Mouse (Mus musculus) ovary, postnatal 14 days (tissue): Measurements from ENCODE around the gene Cdh3.
A peak's percentile ranks its signal among the peaks of the same experiment; 100 is the strongest.

ENCODE experiments used
- DNase-seq: peaks from one replicate; pipeline ENCODE4 v3.0.0; 2022; ENCODE audit warnings: low spot score

The Cdh3 gene

DNA sequence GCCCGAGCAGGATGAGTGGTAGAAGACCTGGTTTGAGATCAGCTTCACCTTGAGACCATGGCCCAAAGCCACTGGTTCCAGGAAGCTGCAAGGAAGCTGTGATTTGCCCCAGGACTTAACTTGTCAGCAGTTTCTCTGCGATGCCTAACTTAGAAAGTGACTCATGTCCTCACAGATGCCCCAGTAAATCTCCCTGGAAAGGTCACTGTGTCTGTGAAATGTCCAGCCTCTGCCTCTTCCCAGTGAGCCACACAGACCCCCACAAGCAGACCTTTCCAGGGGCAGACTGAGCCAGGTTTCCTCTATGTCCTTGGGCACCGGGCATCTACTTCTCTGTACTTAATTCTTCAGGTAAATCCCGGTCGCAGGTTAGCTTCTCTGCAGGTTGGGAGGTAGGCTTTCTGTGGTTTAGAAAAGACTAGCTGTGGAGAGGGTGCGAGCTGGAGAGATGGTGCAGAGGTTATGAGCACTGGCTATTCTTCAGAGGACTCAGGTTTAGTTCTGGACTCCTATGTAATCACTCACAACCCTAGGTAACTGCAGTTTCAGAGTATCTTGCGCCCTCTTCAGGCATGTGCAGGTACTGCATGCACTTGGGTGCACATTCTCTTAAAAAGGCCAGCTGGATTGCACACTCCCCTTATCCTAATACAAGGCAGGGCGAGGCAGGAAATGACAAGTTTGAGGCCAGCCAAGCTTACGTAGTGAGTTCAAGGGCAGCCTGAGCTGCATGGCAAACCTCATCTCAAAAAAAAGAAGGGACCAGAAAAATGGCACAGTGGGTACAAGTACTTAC lies 16.7 kb downstream of the Cdh3 start:
- no peak for DNase-seq

DNA sequence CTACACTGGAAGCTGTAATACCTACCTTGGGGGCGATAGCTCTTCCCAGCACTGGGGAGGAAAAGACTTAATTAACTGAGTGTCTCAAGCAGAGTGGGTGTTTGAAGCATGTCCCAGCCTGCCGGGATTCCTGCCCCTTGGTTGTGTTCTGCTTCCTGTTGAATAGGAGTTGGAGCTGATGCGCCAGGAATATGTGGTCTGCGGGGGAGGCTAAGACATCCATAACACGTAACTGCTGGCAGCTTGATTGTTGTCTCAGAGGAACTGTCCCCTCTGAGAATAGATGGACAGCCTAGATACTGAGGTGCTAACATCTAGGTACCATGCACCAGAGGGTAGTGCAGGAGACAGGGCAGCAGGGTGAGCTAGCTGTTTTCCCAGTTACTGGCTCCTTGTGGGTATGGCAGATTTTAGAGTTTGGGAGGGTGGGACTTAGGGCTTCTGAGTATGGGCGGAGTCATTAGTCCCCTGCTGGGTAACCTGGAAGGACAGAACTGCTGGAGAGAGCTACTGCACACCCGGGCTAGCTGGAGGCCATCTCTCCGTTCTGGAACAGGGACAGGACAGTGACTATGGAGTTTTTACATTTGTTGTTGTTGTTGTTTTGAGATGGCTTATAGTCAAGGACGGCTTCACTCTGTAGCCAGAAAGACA lies 18.0 kb downstream of the Cdh3 start:
- DNase-seq: no peak

DNA sequence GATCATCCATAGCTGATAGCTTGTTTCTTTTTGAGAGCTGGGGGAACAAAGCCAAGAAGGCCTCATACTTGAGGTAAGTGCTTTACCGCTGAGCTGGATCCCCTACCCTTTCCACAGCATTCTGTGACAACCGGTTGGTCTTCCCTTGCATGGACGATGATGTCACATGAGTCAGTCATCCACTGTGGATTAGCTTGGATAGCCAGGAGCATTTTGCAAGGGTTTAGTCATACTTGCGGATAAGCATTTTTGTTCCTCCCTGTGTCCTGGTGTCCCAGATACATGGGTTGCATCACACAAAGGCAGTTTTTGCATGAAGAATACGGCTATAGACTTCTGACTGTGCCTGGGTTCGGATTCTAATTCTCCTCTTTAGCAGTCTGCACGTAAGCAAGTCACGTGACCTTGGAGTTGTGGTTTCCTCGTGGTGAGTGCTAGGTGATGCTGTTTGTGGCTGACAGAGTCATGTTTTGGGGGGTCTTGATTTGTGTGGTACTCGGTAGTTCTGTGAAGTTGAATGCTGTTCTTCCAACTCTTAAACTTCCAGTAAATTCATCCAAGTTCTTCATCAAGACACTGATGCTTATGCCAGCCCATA lies 19.3 kb downstream of the Cdh3 start:
- no peak for DNase-seq

DNA sequence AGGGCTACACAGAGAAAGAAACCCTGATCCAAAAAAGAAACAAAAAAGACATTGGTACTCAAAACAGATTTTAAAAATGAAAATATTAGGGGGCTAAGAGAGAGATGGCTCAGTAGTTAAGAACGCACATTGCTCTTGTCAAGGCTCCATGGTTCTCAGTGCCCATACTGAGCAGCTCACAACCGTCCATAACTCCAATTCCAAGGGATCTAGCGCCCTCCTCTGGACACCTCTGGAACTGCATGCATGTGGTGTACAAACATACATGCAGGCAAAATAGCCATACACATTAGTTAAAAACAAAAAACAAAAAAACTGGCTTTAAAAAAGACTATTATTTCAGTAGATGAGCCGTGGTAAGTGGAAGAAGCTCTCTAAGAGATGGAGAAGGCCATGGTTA lies 19.9 kb downstream of the Cdh3 start:
- no peak for DNase-seq

DNA sequence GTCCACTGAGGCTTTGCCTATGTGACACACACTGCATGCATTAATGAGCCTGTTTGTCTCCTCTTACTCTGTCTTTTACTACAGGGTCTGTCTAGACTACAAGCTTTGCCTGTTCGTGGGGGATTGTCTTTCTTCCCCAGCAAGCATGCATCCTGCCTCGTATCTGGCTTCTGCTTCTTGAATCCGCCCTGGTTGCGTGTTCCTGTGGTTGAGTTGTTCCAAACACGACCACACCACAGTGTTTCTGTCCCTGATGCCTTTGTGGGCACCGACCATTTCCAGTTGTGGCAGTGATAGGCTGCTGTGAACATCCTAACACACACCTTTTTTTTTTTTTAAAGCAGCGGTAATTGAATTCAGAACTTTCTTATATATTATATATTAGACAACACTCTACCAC lies 23.0 kb downstream of the Cdh3 start:
- no peak for DNase-seq

DNA sequence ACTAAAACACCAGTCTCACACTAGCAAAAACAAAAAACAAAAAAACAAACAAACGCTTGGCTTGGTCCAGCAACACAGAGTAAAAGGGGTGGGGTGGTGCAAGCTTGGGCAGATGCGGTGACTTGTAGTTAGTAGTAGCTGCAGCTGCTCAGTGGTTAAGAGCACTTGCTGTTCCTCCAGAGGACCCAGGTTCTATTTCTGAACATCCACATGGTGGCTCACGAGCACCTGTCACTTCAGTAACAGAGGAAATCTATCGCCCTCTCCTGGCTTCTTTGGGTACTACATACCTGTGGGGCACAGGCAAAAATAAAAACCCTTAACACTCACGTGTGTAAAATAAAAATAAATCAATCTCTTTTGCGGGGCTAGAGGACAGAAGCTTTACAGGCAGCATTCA lies 23.8 kb downstream of the Cdh3 start:
- peak; percentile 73 for DNase-seq

DNA sequence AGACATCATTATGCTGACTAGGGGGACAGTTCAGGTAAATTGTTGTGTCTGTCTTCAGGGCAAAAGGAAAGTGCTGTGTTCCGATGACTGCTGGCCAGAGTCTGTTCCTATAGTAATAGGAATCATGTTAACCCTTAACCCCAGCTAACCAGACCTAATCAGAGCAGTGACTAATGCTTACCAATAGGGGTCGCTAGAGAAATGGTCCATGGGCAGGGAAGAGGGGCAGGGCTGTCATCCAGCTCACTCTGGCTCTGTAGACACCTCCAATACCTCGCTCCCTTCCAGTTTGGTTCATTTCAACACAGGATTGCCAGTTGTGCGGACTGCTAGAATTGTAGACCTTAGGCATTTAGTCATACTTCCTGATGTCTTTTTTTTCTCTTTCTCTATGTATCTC lies 24.8 kb downstream of the Cdh3 start:
- no peak for DNase-seq

DNA sequence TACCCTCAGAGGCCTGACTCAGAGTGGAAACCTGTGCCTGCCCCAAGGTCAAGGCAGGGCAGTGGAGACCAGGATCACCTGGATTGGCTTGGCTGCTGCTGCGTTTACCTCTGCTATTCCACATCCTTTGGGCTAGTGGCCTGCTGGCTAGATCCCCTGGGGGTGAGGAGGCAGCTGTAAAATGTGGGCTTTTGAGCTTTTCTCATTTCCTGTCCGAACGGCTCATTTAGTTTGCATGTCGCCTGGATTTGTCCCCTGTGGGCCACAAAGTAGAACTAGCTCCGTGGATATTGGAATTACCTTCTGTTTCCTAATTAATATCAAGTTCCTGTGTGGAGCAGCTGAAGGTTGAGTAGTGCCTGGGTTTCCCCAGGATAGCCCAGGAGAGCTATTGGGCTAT lies 28.5 kb downstream of the Cdh3 start:
- DNase-seq: no peak

DNA sequence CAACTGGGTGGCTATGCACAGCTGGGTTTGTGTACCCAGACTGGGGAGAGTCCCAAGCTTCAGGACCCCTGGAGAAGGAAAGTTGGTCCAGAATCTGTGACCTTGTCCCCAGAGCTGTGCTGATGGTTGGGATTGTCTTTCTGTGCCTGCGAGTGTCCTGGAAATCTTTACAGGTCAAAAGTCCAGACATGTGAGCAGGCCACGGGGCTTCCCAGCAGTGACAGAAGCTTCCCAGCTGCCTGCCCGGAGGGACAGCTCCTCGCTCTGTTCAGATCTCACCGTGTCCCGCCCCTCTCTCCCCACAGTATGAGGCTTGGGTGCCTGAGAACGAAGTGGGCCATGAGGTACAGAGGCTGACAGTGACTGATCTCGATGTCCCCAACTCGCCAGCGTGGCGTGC lies 30.3 kb downstream of the Cdh3 start:
- no peak for DNase-seq

DNA sequence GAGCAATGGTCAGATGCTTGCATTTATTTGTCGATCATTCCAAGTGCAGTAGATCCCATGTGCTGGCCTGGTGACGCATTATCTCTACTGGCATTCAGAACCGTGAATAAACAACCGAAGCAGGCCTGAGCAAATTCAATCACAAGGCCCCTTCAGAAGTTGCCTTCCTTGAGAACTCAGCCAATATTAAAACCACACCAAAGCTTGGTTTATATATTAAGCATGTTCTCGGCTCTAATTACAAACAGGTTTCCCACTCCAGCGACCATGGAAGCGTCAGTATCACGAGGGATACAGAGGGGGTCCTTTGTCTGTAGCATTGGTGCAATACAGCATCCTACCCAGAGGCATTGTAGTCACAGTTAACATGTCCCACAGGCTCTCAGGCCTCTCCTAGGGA lies 32.4 kb downstream of the Cdh3 start:
- no peak for DNase-seq

DNA sequence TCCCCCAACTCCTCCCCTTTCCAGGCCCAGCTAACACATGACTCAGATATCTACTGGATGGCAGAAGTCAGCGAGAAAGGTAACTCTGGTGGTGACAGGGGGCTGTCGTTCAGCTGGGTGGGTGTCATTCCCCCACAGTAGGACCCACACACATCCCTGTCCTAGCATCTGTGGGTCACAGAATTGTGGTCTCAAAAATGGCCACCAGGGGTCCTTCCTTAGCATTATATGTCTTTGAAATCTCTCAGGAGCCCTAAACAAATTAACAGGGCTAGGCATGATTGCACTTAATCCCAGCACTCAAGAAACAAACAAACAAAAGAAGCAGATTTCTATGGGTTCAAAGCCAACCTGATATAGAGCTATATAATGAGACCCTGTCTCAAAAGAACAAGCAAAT lies 34.5 kb downstream of the Cdh3 start:
- no peak for DNase-seq

DNA sequence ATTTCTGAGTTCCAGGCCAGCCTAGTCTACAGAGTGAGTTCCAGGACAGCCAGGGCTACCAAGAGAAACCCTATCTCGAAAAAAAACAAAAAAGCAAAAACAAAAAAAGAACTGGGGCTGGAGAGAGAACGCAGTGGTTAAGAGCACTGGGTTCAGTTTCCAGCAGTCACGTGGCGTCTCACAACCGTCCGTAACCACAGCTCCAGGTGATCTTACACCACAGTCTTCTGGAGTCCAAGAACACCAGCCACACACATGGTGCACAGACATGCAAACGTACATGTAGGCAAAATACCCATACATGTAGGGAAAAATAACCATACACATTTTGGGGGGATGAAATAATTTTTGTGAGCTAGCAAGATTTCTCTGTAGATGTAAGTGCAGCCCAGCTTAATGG lies 36.1 kb downstream of the Cdh3 start:
- DNase-seq: no peak

DNA sequence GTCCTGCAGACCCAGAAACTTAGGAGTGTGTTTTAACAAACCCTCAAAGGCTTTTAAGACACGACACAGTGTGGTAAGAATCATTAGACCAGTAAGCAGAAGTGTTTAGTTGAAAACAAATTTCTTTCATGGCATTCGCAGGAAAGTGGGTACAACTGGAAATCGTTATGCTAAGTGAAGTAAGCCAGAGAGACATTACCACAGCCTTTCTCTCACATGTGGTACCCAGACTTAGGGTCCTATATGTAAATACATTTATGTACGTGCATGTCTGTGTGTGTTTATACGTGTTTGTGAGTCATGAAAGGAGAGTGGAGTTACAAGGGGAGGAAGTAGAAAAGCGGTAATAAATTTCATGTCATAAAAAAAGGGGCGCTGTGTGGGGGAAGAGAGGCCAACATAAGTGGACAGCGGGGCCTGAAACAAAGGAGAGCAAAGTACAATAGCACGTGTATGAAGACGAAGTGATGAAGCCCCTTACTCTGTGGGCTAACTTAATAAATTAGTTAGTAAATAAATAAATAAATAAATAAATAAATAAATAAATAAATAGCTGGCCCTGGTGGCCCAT lies 37.8 kb downstream of the Cdh3 start:
- DNase-seq: no peak

DNA sequence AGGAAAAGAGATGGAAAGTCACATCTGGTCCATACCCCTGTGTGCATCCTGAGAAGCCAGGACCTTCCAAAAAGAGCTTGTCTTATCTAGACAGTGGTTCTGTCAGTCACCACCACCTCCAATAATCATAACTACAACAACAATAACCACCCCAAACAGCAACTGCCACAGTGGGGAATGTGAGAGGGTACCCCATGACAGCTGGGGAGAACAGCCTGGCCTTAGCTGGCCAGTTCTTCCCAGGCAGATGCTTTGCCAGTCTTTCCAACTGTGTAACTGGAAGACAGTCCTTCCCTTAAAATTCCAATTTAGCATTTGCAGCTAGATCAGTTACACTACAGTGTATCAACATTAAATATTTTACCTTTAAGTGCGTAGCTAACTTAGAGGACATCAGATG lies 40.2 kb downstream of the Cdh3 start:
- DNase-seq: no peak

DNA sequence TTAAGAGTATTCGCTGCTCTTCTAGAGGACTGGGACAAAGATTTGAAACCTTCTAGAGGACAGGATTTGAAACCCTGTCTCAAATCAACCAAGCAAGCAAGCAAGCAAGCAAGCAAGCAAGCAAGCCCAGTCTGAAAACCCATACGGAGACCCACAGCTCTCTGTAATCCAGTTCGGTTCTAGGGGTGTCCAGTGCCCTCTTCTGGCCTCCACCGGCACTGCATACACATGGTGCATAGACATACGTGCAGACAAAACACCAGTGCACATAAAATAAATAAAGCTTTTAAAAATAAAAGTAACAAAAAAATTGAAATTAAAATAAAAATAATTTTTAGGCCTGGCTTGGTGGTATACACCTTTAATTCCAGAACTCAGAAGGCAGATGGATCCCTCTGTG lies 43.3 kb downstream of the Cdh3 start:
- DNase-seq: no peak

DNA sequence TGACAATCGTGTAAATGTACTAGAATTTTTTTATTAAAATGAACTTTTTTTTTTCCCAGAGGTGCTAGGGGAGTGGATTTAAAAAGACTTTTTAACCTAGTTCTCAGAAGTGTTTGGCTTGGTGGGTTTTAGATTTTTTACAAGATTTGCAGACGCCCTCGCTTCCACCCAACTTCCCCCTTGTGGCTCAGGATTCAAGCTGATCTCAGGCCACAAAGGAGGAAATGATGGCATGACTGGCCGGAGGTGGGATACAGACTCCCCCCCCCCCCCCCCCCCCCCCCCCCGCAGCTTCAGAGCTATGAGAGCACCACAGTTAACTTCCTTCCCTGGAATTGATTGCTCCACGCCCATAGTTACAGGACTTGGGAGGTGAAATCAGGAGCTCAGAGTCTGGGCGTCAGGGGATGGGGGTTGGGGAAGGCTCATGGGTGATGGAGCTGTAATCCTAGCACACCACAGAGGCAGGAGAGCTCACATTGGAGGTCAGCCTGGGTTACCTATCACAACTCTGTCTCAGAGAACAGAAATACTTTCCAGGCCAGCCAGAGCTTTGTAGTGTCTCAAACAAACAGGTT lies 45.5 kb downstream of the Cdh3 start:
- no peak for DNase-seq

DNA sequence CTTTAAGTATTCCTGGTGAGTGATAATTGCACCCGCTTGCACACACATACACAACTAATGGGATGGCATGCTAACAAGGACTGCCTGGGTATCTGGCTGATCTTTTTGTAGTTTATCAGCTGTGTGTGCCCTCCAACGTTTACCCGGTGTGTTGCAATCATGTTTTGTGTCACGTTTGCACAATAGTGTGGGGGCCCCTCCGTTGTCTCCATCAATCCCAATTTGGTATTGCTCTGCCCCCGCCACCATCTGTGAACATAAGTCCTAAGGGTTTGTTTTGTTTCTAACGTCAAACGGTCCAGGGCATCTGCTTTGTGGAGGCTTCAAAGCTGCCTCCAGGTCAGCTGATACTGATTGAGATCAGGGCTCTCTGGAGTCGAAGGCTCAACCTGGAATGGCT lies 49.2 kb downstream of the Cdh3 start:
- no peak for DNase-seq

DNA sequence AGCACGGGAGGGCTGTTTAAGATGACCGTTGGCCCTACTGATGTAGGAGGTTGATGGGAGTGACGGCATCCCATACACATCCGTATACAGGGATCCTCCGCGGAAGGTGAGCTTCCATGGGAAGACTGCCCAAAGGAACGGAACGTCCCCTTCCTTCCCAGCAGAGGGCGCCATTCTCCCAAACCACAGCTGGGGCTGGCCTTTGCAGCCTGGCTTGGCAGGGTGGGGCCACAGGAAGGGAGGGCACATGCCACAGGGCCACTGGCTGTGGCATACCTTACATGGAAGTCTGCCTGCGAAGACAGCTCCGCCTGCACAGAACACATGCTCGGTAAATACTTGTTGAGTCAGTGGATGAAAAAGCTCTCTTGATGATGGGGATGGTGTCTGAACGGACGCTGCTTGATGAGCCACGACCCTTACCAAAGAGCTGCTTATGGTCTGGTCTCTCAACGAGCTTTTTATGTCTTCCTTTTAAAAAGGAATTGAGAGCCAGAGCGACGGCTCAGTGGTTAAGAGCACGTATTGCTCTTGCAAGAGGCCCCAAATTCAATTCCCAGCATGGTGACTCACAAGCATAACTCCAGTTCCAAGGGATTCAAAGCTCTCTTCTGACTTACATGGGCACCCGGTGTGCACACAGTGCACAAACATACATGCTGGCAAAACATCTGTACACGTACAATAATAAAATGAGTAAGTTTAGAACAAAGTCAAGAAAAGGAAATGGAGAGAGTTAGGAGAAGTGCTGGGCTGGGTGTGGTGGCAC lies 50.6 kb downstream of the Cdh3 start:
- peak; percentile 61 for DNase-seq

DNA sequence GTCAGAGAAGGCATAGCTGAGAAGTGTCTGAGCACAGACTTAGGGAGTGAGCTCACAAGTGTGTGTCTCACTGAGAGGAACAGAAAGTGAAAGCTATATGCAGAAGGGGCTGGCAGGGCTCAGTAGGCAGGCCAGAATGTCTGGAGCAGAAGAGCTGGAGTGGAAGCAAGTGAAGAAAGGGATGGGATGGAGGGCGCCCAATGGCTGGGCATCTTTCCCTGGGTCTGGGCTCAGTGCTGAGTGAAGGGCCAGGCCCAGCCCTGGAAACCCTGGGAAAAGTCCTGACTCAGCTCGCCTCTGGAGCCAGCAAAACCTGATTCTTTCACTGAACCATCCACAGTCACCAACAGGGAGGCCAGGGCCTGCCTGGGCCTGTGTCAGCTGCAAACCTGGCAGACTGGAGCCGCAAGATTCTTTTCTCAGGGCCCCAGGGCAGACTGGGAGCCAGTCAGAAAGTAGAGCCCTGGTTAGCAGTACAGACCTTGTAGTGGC lies 53.0 kb downstream of the Cdh3 start:
- DNase-seq: no peak

DNA sequence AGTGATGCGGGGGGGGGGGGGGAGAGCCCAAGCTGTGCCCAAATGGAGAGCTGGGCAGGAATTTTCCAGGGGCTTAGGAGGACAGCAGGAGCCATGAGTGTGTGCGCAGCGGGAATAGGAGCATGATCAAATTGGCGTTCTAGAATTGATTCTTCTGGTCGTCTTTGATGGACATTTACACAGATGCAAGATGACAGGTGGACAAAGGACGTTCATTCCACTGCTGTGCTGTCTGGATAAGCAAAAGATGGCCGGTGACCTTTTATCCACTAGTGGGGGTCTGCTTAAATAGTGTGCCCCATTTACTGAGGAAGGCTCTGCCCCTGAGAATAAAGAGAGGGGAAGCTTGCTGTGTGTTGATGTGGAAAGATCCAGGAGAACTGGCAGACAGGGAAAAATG lies 58.3 kb downstream of the Cdh3 start:
- DNase-seq: no peak

DNA sequence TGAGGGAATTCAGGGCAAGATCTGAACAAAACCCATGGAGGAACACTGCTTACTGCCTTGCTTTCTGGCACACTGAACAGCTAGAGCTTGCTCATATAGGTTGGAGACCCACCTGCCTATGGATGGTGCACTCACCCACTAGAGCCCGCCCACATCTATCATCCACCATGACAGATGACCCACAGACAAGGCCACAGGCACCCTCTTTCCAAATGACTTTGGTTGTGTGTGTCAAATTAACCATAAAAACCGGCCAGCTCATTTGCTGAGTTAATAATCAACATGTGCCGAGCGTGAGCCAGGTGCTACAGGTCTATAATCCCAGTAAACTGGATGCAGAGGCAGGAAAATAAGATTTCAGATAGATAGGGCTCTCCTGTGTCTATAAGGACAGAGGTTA lies 59.7 kb downstream of the Cdh3 start:
- DNase-seq: no peak
